Mouse (Mus musculus): ENCODE measurements at regions not wholly inside any gene's neighbourhood (a gene's known extent, or its start where the extent isn't known, plus 50 kb on each side); places are given as distances from the start of the nearest gene placed in this dataset.

DNA sequence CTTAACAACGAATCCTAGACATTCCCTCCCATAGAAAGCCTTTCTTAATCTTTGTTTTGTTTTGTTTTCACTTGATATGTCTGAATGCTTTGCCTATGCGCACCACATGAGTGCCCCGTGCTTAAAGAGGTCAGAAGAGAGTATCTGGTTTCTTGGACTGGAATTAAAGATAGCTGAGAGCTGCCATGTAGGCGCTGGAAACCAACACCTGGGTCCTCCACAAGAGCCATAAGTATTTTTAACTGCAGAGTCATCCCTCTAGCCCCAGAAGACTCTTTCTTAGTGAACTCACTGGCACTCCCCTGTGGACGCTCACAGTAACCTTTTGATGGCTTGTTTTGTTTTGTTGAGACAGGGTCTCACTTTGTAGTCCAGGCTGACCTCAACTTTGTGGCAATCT lies 127.5 kb upstream of the Pfn2 start:
- H3K27me3 ChIP-seq (replicated peaks; ENCODE audit: control insufficient read depth, insufficient read depth, low read length), result no peaks in the 10 kb centered on the region
- no peaks in the 10 kb centered on the region for H3K9me3 ChIP-seq (ENCODE audit: control insufficient read depth)
- H3K4me1 ChIP-seq (replicated peaks; ENCODE audit: control insufficient read depth, insufficient read depth, low read length), result no peaks in the 10 kb centered on the region
- H3K9ac ChIP-seq (ENCODE audit: low read depth, low read length), result no peak overlapping the region
- no peak overlapping the region for H3K4me2 ChIP-seq (replicated peaks; ENCODE audit: low read depth)
- H3K4me3 ChIP-seq (ENCODE audit: low read depth, low read length), result no peak overlapping the region
- TF ChIP-seq CTCF (IDR thresholded peaks at IDR 0.05; ENCODE audit: low read depth), result no peak
- no peak overlapping the region for H3K27ac ChIP-seq (ENCODE audit: low read depth, low read length)
- ATAC-seq, result no peak
- 75% methylated on average over 5 of the region's 5 CpGs for WGBS
- no peaks in the 10 kb centered on the region for H3K36me3 ChIP-seq (ENCODE audit: control insufficient read depth, insufficient read depth)

DNA sequence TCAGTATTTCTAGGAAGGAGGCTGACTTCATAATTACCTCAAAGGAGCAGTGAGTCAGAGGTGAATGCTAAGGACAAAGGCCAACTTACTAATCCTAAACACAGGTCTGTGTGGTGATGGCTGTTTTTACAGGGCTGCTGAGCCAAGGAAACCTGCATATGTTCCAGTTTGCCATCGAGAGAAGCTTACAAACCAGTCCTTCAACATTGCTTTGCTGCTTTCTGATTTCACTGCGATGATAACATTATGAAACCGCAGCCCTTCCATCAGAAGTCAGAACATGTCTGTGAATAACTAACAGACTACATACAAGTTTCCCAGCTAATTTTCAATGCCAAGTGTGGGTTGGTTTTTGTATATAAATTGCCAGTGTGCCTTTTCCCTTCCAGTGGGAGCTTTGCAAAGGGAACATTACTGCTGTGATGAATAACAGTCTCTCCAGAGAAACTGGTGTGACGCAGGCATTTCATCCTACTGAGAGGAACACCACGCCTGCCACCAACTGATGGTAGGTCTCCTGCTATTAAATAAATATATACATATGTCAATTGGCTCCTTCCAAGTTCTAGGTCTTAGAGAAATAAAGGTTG lies 128.9 kb upstream of the Pfn2 start:
- no peak overlapping the region for H3K27ac ChIP-seq (ENCODE audit: low read depth, low read length)
- 59% methylated on average over 5 of the region's 5 CpGs for WGBS
- H3K4me1 ChIP-seq (replicated peaks; ENCODE audit: control insufficient read depth, insufficient read depth, low read length), result no peaks in the 10 kb centered on the region
- H3K4me3 ChIP-seq (ENCODE audit: low read depth, low read length), result no peak overlapping the region
- no peaks in the 10 kb centered on the region for H3K36me3 ChIP-seq (ENCODE audit: control insufficient read depth, insufficient read depth)
- no peak for ATAC-seq
- no peak overlapping the region for H3K4me2 ChIP-seq (replicated peaks; ENCODE audit: low read depth)
- H3K9me3 ChIP-seq (ENCODE audit: control insufficient read depth), result no peaks in the 10 kb centered on the region
- H3K9ac ChIP-seq (ENCODE audit: low read depth, low read length), result no peak overlapping the region
- H3K27me3 ChIP-seq (replicated peaks; ENCODE audit: control insufficient read depth, insufficient read depth, low read length), result no peaks in the 10 kb centered on the region
- no peak for TF ChIP-seq CTCF (IDR thresholded peaks at IDR 0.05; ENCODE audit: low read depth)

DNA sequence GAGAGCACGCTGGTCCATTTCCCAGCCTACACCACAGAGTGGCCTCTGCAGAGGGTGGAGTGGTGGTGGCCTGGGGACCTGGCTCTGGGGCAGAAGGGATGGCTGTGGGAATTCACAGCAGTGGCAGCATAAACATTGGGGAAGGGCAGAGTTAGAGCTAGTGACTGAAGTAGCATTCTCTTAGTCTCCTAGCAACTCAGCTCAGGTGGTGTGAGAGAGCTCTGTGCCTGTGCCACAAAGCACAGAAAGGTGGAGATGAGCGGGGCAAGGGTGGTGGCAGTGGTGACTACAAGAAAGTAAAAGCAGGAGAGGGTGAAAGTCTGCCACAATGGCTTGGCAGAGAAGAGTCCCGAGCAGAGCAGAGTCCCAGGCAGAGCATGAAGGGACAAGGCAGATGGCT lies 140.3 kb upstream of the Pfn2 start:
- Histone ChIP-seq H3K4me2 (replicated peaks; ENCODE audit: low read depth) (no peak overlapping the region), H3K9ac (ENCODE audit: low read depth, low read length) (no peak overlapping the region), H3K27ac (ENCODE audit: low read depth, low read length) (no peak overlapping the region), H3K4me3 (ENCODE audit: low read depth, low read length) (no peak overlapping the region), H3K4me1 (replicated peaks; ENCODE audit: control insufficient read depth, insufficient read depth, low read length) (no peaks in the 10 kb centered on the region), H3K27me3 (replicated peaks; ENCODE audit: control insufficient read depth, insufficient read depth, low read length) (no peaks in the 10 kb centered on the region), H3K36me3 (ENCODE audit: control insufficient read depth, insufficient read depth) (no peaks in the 10 kb centered on the region), H3K9me3 (ENCODE audit: control insufficient read depth) (no peaks in the 10 kb centered on the region)
- 78% methylated on average over 3 of the region's 3 CpGs for WGBS
- TF ChIP-seq CTCF (IDR thresholded peaks at IDR 0.05; ENCODE audit: low read depth), result no peak
- no peak for ATAC-seq

DNA sequence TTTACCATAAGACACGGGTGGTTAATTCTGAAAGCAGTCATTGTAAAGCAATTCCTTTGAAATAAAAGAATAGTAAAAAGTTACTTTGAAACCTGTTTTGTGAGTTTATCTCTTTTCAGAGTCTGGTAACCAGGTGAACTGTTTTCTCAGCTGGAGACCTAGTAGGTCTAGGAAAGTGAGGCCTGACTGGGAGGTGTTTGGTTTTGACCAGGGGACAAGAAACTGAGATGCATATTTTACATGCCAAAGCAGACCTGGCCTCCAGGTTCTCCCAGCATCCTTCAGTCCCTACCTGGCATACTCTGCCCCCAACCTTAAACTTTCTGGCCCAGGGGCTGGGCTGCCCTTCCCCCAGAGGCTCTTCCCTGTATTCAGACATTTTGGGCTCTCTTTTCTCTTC lies 142.9 kb upstream of the Pfn2 start:
- Histone ChIP-seq H3K27ac (ENCODE audit: low read depth, low read length) (no peak overlapping the region), H3K4me1 (replicated peaks; ENCODE audit: control insufficient read depth, insufficient read depth, low read length) (no peaks in the 10 kb centered on the region), H3K9ac (ENCODE audit: low read depth, low read length) (no peak overlapping the region), H3K9me3 (ENCODE audit: control insufficient read depth) (no peaks in the 10 kb centered on the region), H3K27me3 (replicated peaks; ENCODE audit: control insufficient read depth, insufficient read depth, low read length) (no peaks in the 10 kb centered on the region), H3K4me2 (replicated peaks; ENCODE audit: low read depth) (no peak overlapping the region), H3K36me3 (ENCODE audit: control insufficient read depth, insufficient read depth) (no peaks in the 10 kb centered on the region), H3K4me3 (ENCODE audit: low read depth, low read length) (no peak overlapping the region)
- no peak for TF ChIP-seq CTCF (IDR thresholded peaks at IDR 0.05; ENCODE audit: low read depth)
- no peak for ATAC-seq
- 56% methylated on average over 1 of the region's 1 CpGs for WGBS

DNA sequence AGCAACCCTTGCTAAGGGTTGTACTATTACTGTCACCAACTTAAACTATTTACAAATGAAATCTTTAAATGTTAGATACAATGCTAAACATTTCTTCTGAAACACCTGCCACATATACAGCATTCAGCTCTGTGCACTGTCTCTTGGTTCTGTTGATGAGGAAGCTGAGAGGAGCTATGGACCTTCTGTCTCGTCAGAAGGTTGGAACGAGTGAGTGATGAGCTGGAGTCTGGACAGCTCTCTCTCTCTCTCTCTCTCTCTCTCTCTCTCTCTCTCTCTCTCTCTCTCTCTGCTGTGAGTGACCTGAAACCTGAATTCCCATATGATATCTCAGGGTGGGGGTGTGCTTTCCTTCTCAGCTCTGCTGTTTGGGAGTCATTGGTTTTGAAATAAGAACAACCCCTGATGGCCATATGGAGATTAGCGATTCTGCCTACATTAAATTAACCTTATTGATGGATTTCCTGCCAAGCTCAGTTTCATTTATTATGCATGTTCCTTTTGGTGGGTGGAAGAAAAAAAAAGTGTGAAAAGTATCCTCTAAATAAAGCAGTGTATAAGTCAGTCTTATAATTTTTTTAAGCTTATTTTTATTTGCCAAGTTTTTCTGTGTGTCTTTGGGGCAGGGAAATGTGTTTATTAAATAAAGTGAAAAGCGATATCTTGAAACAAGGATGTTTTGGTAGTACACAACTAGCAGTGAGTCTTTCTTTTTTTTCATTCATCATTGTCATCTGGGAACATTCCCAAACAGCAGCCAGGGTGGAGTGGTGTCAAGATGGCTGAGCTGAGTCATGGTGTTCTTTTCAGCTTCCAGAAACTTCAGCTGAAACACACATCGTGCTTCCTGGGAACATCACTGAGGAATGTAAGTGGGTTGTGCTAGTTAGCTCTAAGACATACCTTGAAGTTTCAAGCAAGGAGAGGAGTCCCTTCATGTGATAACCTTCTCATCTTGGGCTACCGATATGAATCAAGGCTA lies 150.5 kb upstream of the Pfn2 start:
- no peak for ATAC-seq
- Histone ChIP-seq H3K27ac (ENCODE audit: low read depth, low read length) (no peak overlapping the region), H3K36me3 (ENCODE audit: control insufficient read depth, insufficient read depth) (no peaks in the 10 kb centered on the region), H3K9me3 (ENCODE audit: control insufficient read depth) (no peaks in the 10 kb centered on the region), H3K4me1 (replicated peaks; ENCODE audit: control insufficient read depth, insufficient read depth, low read length) (no peaks in the 10 kb centered on the region), H3K4me3 (ENCODE audit: low read depth, low read length) (no peak overlapping the region), H3K9ac (ENCODE audit: low read depth, low read length) (no peak overlapping the region), H3K27me3 (replicated peaks; ENCODE audit: control insufficient read depth, insufficient read depth, low read length) (no peaks in the 10 kb centered on the region), H3K4me2 (replicated peaks; ENCODE audit: low read depth) (no peak overlapping the region)
- WGBS, result 77% methylated on average over 6 of the region's 6 CpGs
- no peak for TF ChIP-seq CTCF (IDR thresholded peaks at IDR 0.05; ENCODE audit: low read depth)

DNA sequence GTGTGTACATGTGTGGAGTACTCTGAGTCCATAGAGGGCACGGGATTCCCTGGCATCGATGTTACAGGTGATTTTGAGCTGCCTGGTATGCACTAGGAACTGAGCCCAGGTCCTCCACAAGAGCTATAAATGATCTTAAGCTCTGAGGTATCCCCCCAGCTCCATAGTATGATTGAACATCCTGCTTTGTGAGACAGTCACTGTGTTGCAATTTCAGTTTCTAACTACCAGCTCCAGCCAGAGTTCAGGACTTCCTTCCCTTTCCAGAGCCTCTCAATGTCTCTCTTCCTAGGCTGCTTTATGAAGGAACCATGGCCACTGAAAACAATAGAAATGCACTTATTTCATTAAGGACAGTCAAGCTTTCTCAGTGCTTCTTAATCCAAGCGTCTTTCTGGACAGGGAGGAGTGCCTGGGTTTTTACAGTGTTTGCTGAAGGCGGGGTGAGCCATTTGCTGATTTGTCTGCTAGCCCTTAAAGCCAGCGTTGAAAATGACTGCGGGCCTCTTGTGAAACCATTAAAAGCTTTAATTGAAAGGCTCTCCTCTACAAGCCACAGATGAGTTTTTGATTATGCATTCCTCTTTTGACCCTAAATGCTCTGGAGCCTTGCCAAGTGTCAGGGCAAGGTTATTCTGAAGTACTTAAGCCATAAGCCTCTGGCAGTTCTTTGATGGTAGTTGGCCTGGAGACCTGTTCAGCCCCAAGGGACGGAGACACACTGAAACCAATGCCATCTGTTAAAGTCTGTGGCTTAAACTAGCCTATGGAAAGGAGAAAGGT lies 155.1 kb upstream of the Pfn2 start:
- H3K9me3 ChIP-seq (ENCODE audit: control insufficient read depth), result no peaks in the 10 kb centered on the region
- no peak overlapping the region for H3K27ac ChIP-seq (ENCODE audit: low read depth, low read length)
- no peaks in the 10 kb centered on the region for H3K4me1 ChIP-seq (replicated peaks; ENCODE audit: control insufficient read depth, insufficient read depth, low read length)
- no peak for ATAC-seq
- no peaks in the 10 kb centered on the region for H3K27me3 ChIP-seq (replicated peaks; ENCODE audit: control insufficient read depth, insufficient read depth, low read length)
- no peak overlapping the region for H3K4me3 ChIP-seq (ENCODE audit: low read depth, low read length)
- WGBS, result 35% methylated on average over 7 of the region's 7 CpGs
- no peak for TF ChIP-seq CTCF (IDR thresholded peaks at IDR 0.05; ENCODE audit: low read depth)
- no peaks in the 10 kb centered on the region for H3K36me3 ChIP-seq (ENCODE audit: control insufficient read depth, insufficient read depth)
- H3K9ac ChIP-seq (ENCODE audit: low read depth, low read length), result no peak overlapping the region
- no peak overlapping the region for H3K4me2 ChIP-seq (replicated peaks; ENCODE audit: low read depth)

All from intestine, postnatal 0 days (tissue).